Mouse (Mus musculus): Measurements from ENCODE around the gene Gm21964. TPM values are rescaled to one million over a fixed set of nuclear protein-coding genes. Genes with fewer than 3 reads are reported as not detected.
A peak's percentile ranks its signal among the peaks of the same experiment; 100 is the strongest.

Gm21964 gene
- not detected for total RNA-seq (2021)

DNA sequence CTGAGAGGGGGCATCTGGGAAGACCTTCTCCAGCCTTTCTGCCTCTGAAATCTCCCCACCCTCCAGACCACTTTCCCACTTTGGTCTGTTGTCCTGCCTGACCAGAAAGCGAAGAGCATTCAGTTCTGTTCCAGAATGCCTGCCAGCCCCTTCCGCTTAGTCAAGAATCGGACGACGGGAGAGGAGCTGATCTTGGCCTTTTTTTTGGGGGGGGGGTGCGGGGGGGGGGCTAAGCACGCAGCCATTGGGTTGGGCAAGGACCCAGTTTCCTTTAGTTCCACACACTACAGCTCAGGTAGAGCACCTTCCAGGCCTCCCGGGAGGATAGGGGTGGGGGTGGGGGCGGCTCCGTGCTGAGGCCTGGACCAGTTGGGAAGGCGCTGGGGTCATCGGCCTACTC is at the start of gene Gm21964:
Gm21964 (plus strand) TSS at position 301 of the 400 bp plus-strand sequence.
- no peak for DNase-seq

DNA sequence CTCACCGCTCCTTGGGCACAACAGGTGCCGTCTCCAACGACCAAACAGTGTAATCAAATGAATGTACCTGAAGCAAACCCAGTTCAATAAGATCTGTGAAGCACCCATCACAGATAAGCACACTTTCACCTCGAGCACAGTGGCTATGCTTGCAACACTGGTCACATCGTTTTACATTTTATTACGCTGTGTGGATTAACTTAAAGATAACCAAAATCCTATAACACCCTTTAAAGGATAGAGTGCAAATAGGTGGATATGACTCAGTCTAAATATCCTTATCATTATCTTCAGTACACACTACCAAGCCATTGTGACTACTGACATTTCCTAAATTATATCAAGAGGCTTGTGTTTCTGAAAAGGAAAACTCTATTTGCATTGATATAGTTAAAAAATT is 49.8 kb upstream of the Gm21964 start:
- no peak for DNase-seq

DNA sequence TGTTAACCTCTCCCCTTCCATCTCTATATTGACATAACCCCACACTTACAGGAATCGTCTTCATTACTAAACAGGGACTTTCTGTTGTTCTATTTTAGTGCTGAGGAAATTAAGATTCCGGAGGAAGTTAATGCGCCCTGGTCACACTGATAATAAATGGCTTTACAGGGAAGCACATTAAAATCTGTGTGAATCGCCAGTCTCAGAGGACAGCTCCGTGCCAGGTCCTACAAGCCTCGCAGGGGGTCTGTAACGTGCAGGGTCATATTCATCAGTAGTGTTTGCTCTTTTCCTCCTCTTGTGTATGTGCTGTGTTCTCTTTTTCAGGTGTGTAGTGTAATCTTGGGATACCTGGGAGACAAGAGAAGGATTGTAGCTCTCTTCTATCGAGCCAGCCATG is 42.8 kb upstream of the Gm21964 start:
- DNase-seq, result no peak

DNA sequence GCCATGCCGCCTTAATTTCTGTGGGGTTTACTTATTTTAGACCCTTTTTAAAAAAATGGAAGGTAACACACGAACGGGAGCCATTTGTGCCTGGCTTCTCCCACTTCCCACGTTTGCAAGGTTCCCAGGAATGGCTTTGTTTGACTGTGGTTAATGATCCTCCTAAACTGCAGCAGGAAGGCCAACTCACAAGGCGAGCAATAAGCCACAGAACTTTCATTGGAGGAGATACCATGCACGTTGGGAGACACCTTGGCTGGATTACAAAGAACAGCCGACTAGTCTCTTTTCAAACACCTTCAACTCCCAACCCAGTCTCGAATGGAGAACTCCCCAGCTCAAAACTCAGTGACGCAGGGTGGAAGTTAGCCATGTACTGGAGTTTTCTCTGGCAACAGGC is 36.8 kb upstream of the Gm21964 start:
- DNase-seq, result no peak

DNA sequence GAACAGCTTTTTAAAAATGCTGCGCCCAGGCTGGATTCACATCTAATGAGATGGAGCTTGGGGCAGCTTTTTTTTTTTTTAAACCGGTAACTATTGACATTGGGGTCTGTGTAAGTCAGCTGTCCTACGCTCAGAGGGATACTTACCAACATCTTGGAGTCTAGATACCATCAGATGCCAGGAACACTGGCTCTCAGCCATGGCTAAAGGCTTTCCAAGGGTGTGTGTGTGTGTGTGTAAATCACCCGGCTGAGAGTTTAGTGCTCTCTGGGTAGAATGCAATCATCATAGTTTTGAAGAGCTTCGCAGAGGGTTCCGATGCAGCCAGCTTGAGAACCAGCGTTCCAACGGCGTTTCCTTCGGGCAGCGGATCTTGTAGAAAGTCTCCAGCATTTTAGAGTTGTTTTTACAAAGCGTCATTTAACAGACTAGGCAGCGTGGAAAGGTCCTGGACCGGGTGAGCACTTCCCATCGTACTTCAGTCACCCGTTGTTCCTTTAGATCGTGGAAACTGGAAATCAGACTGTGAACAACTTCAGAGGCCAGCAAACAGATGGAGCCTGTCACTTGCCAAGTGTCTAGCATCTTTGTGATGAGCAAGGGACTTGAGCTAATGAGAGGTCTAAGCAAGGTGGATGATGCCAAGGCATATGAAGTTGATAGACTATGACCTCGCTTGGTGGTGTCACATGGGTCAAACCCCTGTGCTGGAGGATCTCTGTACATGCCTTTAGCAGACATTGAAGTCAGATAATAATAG is 36.2 kb upstream of the Gm21964 start:
- DNase-seq, result no peak

DNA sequence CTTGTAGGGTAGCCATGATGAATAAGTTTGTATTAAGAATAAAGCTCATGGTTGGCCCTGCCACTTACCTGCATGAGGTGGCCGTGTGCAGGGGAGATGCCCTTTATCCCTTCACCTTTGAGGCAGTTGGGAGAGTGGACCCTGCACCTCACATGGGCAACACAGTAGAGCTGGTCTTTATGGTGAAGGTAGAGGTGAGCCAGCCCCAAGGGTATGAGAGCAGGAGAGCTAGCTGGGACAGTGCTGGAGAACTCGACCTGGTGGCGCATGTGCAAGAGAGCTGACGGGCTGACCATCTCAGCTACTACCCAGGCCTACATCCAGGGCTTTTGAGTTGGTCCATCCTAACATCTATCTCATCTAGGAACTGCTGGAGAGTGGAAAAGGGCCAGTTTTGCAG is 35.3 kb upstream of the Gm21964 start:
- DNase-seq, result no peak

DNA sequence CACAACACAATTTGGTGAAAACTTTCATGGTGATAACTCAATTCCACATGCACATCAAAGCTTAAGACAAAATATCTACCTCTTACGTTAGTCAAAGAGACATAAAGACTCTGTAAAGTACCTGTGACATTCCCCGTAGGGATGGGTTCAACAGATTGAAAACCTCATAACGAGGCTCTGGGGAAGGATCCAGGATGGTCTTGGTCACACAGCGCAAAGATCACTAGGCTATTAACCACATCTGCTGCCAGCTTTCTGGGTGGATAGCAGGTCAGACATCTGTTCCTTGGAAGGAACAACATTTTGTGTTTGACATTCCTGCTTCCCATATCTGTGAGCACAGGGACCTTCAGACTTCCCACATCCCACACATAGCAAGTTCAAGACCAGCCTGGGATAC is 31.3 kb upstream of the Gm21964 start:
- DNase-seq, result no peak

DNA sequence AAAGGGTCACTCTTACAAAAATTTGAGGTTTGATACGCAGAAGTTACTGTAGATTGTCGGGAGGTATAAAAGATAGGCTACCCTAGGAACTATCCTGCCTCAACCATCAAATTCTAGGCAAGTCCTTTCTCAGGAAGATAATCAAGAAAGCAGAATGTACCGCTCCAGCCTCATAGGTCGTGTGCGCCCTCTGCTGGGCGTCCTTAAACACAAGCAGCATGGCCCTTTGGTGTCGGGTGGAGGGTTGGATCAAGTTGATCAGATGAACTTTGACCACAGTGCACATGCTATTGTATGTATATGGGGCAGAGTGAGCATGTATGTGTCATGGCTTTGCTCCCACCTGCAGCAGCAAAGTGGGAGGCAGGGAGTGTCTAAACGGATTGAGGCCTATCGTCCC is 29.4 kb upstream of the Gm21964 start:
- DNase-seq, result peak; percentile 71

DNA sequence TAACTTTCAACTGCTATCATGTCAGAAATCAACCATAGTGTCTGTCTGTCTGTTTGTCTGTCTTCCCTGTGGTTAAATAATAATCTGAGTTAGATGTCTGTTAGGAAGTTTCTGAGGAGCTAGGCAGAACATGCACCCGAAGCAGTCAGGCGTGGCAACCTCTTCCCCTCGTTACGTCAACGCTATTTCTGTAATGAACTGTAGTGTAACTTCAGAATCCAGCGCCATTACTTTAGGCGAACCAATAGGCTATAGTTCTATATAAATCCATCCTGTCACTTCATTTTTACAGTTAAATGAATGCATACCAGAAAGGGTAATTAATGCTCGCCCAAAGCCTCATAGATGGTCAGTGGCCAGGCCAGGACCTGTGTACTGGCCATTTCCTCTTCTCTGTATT is 26.5 kb upstream of the Gm21964 start:
- DNase-seq, result no peak

DNA sequence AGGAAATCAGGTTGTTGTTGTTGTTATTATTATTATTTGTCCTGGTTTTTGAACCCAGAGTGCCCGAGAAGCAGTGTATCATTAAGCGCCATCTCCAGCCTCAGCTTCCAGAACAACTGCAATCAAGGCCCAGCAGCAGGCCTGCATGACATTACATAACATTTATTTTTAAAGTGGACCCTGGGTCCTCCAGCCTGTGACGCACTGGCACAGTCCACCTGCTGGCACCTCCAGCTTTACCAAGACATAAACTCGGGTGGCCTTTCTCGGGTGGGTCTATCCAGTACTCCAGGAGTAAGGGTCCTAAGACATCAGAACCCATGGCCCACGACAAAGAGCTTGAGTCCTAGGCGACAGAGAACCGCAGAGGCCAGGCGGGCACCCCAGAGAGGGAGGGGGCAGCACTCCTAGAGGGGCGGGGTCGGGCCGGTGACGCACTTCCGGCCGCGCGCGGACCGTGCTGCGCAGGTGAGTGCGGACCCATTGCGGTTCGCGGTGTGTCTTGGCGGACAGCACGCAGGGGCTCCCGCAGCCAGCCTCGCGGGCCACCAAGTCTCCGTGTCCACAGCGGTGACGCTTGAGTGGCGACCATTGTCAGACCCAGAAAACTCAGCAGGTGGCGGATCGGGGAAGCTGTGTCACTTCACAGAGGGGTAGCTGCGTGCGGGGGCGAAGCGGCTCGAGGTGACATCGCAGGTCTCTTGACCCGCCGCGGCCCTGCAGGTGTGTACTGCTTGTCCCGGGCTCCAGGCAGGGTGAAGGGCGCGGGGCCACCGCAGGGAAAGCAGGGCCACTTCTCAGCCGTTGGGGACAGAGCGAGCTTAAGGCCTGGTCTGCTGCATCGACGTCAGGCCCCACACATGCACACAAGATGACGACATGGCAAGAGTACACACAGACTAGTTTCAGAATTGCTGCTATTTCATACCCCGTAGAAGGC is 21.5 kb upstream of the Gm21964 start, which contains the start of gene Zfp612:
Zfp612 (plus strand) TSS at position 465 of the 940 bp plus-strand sequence.
- DNase-seq, result peak; percentile 67

DNA sequence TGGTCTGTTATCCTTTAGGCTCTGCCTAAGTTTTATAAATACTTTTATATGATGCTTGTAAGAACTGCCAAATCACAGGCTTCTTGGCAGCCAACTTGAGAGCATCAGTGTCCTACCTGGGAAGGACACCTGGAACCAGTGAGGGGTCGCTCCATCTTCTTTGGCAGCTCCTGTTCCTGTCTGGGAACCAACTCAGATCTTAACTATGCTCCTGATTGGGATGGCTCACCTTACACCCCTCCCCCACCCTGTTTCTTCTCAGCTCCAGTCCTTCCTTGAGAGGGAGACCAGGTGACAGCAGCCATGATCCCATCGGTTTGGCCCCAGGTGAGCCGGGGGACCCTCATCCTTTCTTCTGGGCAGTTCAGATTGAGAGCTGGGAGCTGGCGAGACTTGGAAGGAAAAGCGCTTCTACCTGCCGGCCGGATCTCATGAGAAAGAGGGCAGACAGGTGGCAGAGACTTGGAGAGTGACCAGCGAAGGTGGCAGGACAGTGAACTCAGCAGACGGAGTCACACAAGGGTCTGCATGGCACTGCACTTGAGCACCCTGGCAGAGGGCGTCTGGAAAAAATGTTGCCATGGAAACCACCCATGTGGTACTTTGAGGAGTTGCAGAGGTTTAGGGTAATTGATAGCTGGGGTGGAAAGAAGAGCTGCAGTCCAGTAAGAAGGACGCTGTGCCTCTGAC is 18.4 kb upstream of the Gm21964 start:
- DNase-seq, result no peak

DNA sequence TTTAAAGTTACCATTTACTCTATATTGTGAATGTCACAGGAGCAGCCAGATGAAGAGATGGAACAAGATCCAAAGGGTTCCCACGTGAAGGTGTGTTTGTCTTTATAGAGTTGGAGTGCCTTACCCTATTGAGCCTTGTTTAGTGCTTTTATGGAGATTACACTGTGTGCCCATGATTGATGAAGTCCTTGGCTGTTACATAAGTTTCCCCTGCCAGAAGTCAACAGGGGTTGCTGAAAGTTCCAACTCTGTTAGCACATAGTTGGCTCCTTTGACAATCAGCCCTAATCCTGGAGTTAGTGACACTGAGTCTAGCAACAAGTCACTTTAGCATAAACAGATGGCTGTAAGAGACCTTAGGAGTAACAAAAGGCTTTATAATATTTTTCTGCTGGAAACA is 9.1 kb upstream of the Gm21964 start:
- DNase-seq, result no peak

DNA sequence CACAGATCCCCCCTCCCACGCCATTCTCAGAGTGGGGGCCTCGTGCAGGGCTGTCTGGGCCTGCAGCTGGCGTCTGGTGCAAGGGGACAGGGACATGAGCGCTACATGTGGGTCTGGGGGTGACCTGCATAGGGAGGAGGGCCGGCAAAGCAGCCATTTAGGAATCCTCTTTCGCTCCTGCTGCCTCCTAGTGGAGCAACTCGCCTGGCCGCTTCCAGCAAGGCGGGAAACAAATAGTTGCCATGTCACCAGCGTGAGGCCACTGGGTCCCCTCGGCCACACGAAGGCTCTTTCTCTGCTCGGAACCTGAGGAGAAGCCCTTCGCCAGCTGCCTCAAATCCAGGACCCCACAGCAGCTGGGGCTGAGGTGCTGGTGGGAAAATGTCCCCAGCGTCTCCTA is 669 bp downstream of the Gm21964 start:
- DNase-seq, result no peak

DNA sequence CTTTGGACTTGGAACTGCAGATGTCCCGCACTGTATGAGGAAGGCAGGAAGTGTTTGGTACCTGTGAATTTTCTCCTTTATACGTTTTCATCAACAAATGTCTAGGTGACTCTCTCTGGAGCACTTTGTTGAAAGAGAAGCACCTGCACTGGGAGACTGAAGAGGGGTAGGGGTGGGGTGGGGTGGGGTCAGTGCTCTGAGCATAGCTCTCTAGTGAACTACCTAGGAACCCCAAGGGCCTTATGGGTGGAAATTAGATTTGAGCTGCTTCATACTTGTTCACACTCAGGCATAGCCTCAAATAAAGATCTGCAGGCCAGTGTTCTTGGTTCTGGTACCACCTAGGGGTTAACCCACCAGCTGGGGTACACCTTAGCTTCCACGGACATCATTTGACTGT is 1.6 kb downstream of the Gm21964 start, which contains the start of gene Gm17720:
Gm17720 (minus strand) TSS at position 101 of the 400 bp plus-strand sequence.
- no peak for DNase-seq

DNA sequence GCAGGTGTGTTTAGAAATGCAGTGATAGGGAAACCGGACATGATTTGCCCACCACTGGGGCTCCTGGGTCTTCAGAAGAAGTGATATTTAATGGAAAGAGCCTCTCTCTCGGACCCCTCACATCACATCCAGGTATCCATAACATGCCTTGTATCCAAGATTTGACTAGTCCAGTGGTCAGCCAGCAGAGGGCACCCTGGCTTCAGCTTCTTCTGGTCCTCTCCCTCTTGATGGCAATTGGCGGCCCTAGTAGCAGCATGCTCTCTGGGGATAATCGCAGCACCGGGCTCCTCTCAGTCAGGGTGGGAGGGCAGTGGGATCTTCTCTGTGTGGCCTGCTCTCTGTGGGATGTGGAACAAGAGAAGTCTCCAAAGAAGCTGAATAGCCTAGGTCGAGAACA is 18.7 kb downstream of the Gm21964 start:
- DNase-seq, result peak; percentile 33

DNA sequence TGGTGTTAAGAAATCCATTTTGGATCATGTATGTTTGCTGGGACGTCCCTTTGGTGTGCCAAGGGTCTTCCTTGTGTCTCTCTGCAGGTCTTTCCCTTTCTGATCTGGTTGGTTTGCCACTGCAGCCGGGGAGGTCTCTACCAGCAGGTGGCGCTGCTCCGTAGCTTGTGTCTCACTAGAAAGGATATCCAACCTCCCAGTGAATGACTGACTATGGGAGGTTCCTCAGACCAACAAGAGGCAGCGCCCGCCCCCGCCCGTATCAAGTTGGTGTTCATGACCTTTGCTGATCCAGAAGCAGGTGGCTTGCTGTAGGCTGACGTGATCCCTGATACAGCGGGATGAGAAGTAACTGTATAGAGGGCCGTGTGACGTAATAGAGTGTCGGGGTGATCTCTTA is 29.5 kb downstream of the Gm21964 start:
- peak; percentile 83 for DNase-seq

DNA sequence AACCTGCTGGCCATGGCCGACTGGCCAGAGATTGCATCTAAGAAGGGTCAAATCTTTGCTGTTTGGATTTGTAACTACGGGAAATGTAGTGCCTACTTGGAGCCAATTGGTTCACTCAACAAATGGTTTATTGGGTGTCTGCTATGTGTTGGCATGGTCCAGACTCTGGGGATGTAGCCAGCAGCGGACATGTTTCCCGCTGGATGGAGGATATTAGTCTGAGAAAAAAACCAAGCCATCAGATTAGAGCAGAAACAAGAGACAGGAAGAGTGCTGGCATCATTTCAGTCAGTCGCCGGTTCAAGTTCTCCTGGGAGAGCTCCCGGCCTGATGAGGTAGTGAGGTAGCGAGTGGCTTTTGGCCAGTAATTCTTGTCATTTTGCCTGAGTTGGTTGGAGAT is 33.2 kb downstream of the Gm21964 start:
- no peak for DNase-seq

DNA sequence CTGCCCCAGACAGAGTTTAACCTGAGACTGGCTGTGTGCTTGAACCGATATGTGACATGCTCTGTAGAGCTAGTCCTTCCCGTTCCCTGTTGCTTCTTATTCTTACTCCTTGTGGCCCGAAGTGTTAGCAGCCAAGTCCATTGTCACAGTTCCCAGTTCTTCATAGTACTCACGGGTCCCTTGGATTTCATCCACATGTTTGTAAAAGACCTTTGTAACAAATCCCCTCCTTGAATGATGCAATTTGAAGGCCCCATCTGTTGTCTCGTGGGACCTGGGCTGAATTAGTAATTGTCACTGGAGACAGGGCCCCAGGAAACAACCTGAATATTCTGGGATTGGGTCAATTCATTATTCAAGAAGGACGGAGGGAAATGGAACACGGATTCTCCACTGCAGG is 34.5 kb downstream of the Gm21964 start:
- DNase-seq, result no peak

DNA sequence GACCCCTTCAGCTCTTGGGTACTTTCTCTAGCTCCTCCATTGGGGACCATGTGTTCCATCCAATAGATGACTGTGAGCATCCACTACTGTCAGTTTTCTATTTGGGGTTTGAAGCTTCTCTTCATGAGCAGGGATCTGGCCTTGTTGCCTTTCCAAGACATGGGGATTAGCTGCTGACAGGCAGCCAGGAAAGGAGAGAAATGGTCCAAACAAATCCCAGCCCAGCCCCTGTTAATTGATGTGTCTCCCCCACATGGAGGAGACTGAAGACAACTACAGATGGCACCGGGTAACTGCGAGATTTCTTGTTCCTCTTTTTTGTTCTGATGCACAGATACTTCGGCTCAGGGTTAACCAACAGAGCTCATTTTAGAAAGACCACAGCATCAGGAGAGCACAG is 39.1 kb downstream of the Gm21964 start:
- no peak for DNase-seq

DNA sequence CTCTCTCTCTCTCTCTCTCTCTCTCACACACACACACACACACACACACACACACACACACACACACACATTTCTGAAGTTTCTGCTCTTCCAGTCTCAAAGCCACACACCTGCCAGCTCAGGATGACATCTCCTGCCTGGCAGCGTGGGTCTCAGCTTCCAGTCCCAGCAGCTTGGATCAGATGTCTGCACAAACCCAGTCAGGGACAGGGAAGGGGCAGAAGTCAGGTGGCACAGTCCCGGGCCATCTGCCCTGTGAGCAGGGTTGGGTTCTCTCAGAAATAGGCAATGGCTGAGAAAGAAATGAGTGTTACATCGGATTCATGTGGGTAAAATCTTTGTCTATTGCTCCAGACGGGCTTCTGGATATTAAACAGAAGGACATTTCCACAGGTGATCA is 39.8 kb downstream of the Gm21964 start:
- no peak for DNase-seq

DNA sequence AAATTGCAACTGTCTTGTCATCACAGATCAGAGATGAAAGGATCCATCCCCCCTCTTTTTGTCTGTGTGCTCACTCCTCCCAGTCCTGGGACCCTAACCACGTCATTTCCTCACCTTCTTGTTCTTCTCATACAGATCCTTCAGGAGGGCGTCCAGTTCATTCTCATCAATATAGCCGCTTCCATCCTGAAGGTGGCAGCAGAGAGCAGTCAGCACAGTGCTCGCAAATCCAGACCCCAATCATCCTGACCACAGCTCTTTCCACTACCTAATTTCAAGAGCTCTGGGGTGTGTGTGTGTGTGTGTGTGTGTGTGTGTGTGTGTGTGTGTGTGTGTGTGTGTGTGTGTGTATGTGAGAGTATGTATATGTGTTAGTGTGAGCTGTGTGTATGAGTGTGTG is 44.5 kb downstream of the Gm21964 start:
- peak; percentile 66 for DNase-seq

DNA sequence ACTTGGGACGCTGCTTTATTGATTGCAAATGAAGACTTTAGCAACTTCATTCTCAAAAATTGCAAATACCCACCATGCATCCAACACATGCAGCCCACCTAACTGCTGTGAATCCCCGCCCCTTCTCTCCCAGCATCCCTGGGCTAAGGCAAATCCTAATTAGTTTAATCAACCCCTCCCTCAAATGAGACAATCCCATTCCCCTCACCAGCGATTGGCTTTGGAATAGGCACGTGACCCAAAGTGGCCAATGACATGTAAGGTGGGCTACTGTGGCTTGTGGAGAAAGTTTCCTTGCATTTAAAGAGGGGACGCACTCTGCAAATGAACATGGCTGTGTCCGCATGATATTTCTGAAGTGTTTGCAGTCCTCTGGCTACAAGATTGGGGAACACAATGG is 51.9 kb downstream of the Gm21964 start:
- no peak for DNase-seq
